Mouse (Mus musculus) embryonic fibroblast, embryonic 13.5 days (primary cell): ENCODE results near the gene N4bp3.

ENCODE experiments used
- CTCF ChIP-seq: IDR thresholded peaks from 2 replicates; pipeline ENCODE4 v1.5.1; 2011; ENCODE audit warnings: mild to moderate bottlenecking, control low read depth, low read length, moderate library complexity, borderline replicate concordance; ENCODE audit not compliant: insufficient read depth
- POLR2A ChIP-seq: IDR thresholded peaks from 2 replicates; pipeline ENCODE4 v1.6.1; 2011; ENCODE audit warnings: low read depth, mild to moderate bottlenecking, control low read depth, low read length, moderate library complexity

GRCm38 (mm10) chr11:51650691-51651515, at the start of gene N4bp3, which contains the start of gene D930048N14Rik:
- TF ChIP-seq POLR2A: peak; percentile 37; the same call in 1 of the 2 replicates
- no peak for TF ChIP-seq CTCF
